In genomic region chr1:167691911-167692682, GRCm38 (mm10) we compare ENCODE assay signal across 8 mouse cellular contexts. TPM values are rescaled to one million over a fixed set of nuclear protein-coding genes. Genes with fewer than 3 reads are reported as not detected.
DNase-seq lines count a peak whose midpoint lies in the region; ATAC-seq and TF ChIP-seq lines count a peak whose summit lies in the region.

No protein-coding gene starts in this region.

- H3K4me2 ChIP-seq in lung, embryonic 15.5 days = peak overlapping the region; percentile 30
- H3K4me2 ChIP-seq in embryonic facial prominence, embryonic 14.5 days (ENCODE audit: low read depth, low read length) = peak overlapping the region; percentile 37
- peak overlapping the region; percentile 35 for H3K4me2 ChIP-seq in intestine, postnatal 0 days (replicated peaks; ENCODE audit: low read depth)

- WGBS in lung, embryonic 15.5 days = 2% methylated on average over 44 of the region's 44 CpGs
- WGBS in lung, adult 2 months = 3% methylated on average over 44 of the region's 44 CpGs
- 3% methylated on average over 44 of the region's 44 CpGs for WGBS in embryonic facial prominence, embryonic 14.5 days
- WGBS in intestine, postnatal 0 days = under 1% methylated on average over 44 of the region's 44 CpGs
- 3% methylated on average over 44 of the region's 44 CpGs for WGBS in small intestine, adult 2 months

- no peak overlapping the region for H3K9ac ChIP-seq in lung, embryonic 15.5 days
- no peak overlapping the region for H3K9ac ChIP-seq in embryonic facial prominence, embryonic 14.5 days (ENCODE audit: low read depth, low read length)
- H3K9ac ChIP-seq in intestine, postnatal 0 days (ENCODE audit: low read depth, low read length) = no peak overlapping the region

- no peak for DNase-seq in lung, adult 2 months
- no peak for DNase-seq in embryonic facial prominence, embryonic 14.5 days (ENCODE audit: low spot score)
- no peak for DNase-seq in gastrocnemius, postnatal 4 days (ENCODE audit: low spot score in 2 of 2)
- DNase-seq in layer of hippocampus, postnatal 14 days (ENCODE audit: low spot score in 2 of 2) = no peak
- DNase-seq in spleen, postnatal 36 days (ENCODE audit: low spot score in 2 of 2) = no peak

- H3K27me3 ChIP-seq in lung, embryonic 15.5 days = peaks cover 100% of the 10 kb centered on the region
- peaks cover 97% of the 10 kb centered on the region for H3K27me3 ChIP-seq in embryonic facial prominence, embryonic 14.5 days (replicated peaks; ENCODE audit: control insufficient read depth, insufficient read depth, low read length)
- peaks cover 86% of the 10 kb centered on the region for H3K27me3 ChIP-seq in intestine, postnatal 0 days (replicated peaks; ENCODE audit: control insufficient read depth, insufficient read depth, low read length)
- peaks cover 52% of the 10 kb centered on the region for H3K27me3 ChIP-seq in small intestine, adult 2 months (ENCODE audit: control insufficient read depth, insufficient read depth, low read length)

- no peaks in the 10 kb centered on the region for H3K9me3 ChIP-seq in lung, embryonic 15.5 days
- H3K9me3 ChIP-seq in embryonic facial prominence, embryonic 14.5 days (ENCODE audit: control insufficient read depth, low read length) = no peaks in the 10 kb centered on the region
- no peaks in the 10 kb centered on the region for H3K9me3 ChIP-seq in intestine, postnatal 0 days (ENCODE audit: control insufficient read depth)

- ATAC-seq in lung, embryonic 15.5 days (ENCODE audit: borderline replicate concordance, extremely low read depth, low FRiP score, low TSS enrichment) = no peak
- no peak for ATAC-seq in embryonic facial prominence, embryonic 14.5 days (ENCODE audit: low read depth)
- ATAC-seq in intestine, postnatal 0 days = no peak

- TF ChIP-seq POLR2A in lung, adult 2 months (IDR thresholded peaks at IDR 0.05; ENCODE audit: borderline replicate concordance, extremely low read depth, low read depth, low read length) = no peak
- no peak for TF ChIP-seq POLR2A in small intestine, adult 2 months (IDR thresholded peaks at IDR 0.05; ENCODE audit: low read depth, low read length)

- TF ChIP-seq CTCF in lung, adult 2 months (IDR thresholded peaks at IDR 0.05; ENCODE audit: insufficient read depth, low read length) = no peak
- no peak for TF ChIP-seq CTCF in intestine, postnatal 0 days (IDR thresholded peaks at IDR 0.05; ENCODE audit: low read depth)
- no peak for TF ChIP-seq CTCF in small intestine, adult 2 months (IDR thresholded peaks at IDR 0.05; ENCODE audit: extremely low read depth, insufficient read length, insufficient replicate concordance, low read depth, low read length)

- peak overlapping the region; percentile 16 for H3K4me3 ChIP-seq in lung, embryonic 15.5 days
- H3K4me3 ChIP-seq in lung, adult 2 months (replicated peaks; ENCODE audit: extremely low read depth, low read depth, low read length) = no peak overlapping the region
- peak overlapping the region; percentile 28 for H3K4me3 ChIP-seq in embryonic facial prominence, embryonic 14.5 days (ENCODE audit: low read depth, low read length)
- peak overlapping the region; percentile 26 for H3K4me3 ChIP-seq in intestine, postnatal 0 days (ENCODE audit: low read depth, low read length)
- H3K4me3 ChIP-seq in small intestine, adult 2 months (ENCODE audit: low read depth, low read length) = peak overlapping the region; percentile 6; the same call in 1 of the 2 replicates

- peaks cover 21% of the 10 kb centered on the region for H3K4me1 ChIP-seq in lung, embryonic 15.5 days
- H3K4me1 ChIP-seq in lung, adult 2 months (ENCODE audit: control insufficient read depth, insufficient read depth, low read length) = peaks cover 5% of the 10 kb centered on the region; the same call in 1 of the 2 replicates
- H3K4me1 ChIP-seq in embryonic facial prominence, embryonic 14.5 days (ENCODE audit: control insufficient read depth, insufficient read depth, low read length) = peaks cover 10% of the 10 kb centered on the region
- 0 out of 2 replicates have a peak, but pooled peaks cover 3% of the 10 kb centered on the region for H3K4me1 ChIP-seq in intestine, postnatal 0 days (replicated peaks; ENCODE audit: control insufficient read depth, insufficient read depth, low read length)
- H3K4me1 ChIP-seq in small intestine, adult 2 months (ENCODE audit: control insufficient read depth, insufficient read depth, insufficient read length, low read length) = no peaks in the 10 kb centered on the region

- H3K36me3 ChIP-seq in lung, embryonic 15.5 days = no peaks in the 10 kb centered on the region
- H3K36me3 ChIP-seq in embryonic facial prominence, embryonic 14.5 days (ENCODE audit: control insufficient read depth, insufficient read depth, low read length) = no peaks in the 10 kb centered on the region
- H3K36me3 ChIP-seq in intestine, postnatal 0 days (ENCODE audit: control insufficient read depth, insufficient read depth) = no peaks in the 10 kb centered on the region
- H3K36me3 ChIP-seq in small intestine, adult 2 months (ENCODE audit: control insufficient read depth, insufficient read depth, low read length) = no peaks in the 10 kb centered on the region

- no peak overlapping the region for H3K27ac ChIP-seq in lung, embryonic 15.5 days
- H3K27ac ChIP-seq in embryonic facial prominence, embryonic 14.5 days (replicated peaks; ENCODE audit: low read depth, low read length) = no peak overlapping the region
- no peak overlapping the region for H3K27ac ChIP-seq in intestine, postnatal 0 days (ENCODE audit: low read depth, low read length)
- no peak overlapping the region for H3K27ac ChIP-seq in small intestine, adult 2 months (ENCODE audit: insufficient read depth, low read depth, low read length)

RNA-seq across cellular contexts. Expression of gene Lmx1a, which starts 3.1 kb away (rescaled TPM):
- polyA plus RNA-seq in lung, embryonic 15.5 days (2015; fragmentation: Nextera tagmentation; extraction: Ambion mirVana) = 0.06 TPM in 1 of 2 replicates, not detected in the other
- polyA plus RNA-seq in lung, adult 2 months (2012; rRNA removed) = not detected in 2 replicates
- 1.5 and 1.7 TPM in 2 replicates for polyA plus RNA-seq in embryonic facial prominence, embryonic 14.5 days (2014; fragmentation: Nextera tagmentation; extraction: Ambion mirVana)
- polyA plus RNA-seq in intestine, postnatal 0 days (2015; fragmentation: Nextera tagmentation; extraction: Ambion mirVana) = 0.24 and 0.27 TPM in 2 replicates
- polyA plus RNA-seq in small intestine, adult 2 months (2012; rRNA removed) = 0.35 and 0.41 TPM in 2 replicates
- 1 to 10 TPM; 1.8 to 2.7 TPM for total RNA-seq in gastrocnemius, postnatal 4 days (2021)
- total RNA-seq in layer of hippocampus, postnatal 14 days (2021) = 1 to 10 TPM in 1 of 2 experiments, under 1 TPM in 1; 0.31 to 1.3 TPM
